Mouse (Mus musculus) testis, adult 2 months (tissue): Measurements from ENCODE around the gene Adam23. TPM values are rescaled to one million over a fixed set of nuclear protein-coding genes. Genes with fewer than 3 reads are reported as not detected.

Source experiments
- H3K27ac ChIP-seq: fragments of 200-500 bp; 2 replicates; pipeline ENCODE4 v1.5.1; 2012; ENCODE audit warnings: low read depth, low read length; ENCODE audit not compliant: control insufficient read depth, insufficient read depth
- H3K27me3 ChIP-seq: fragments of 200-500 bp; 2 replicates; pipeline ENCODE4 v1.6.1; 2012; ENCODE audit warnings: mild to moderate bottlenecking, low read length, moderate library complexity; ENCODE audit not compliant: control insufficient read depth, insufficient read depth
- H3K36me3 ChIP-seq: fragments of 200-500 bp; 2 replicates; pipeline ENCODE4 v1.6.1; 2012; ENCODE audit warnings: mild to moderate bottlenecking, low read length; ENCODE audit not compliant: control insufficient read depth, insufficient read depth
- H3K4me1 ChIP-seq: fragments of 200-500 bp; 2 replicates; pipeline ENCODE4 v1.6.1; 2012; ENCODE audit warnings: low read length; ENCODE audit not compliant: control insufficient read depth, insufficient read depth
- H3K4me3 ChIP-seq: fragments of 200-500 bp; 2 replicates; pipeline ENCODE4 v1.5.1; 2012; ENCODE audit warnings: low read depth, mild to moderate bottlenecking, low read length, moderate library complexity, mixed read lengths; ENCODE audit not compliant: control insufficient read depth
- CTCF ChIP-seq: fragments of 200-500 bp; IDR thresholded peaks from 2 replicates; pipeline ENCODE4 v1.5.1; 2012; ENCODE audit warnings: low read depth, mild to moderate bottlenecking, inconsistent platforms, low read length, moderate library complexity; ENCODE audit not compliant: control insufficient read depth, insufficient read depth, insufficient replicate concordance
- POLR2A ChIP-seq: fragments of 200-500 bp; IDR thresholded peaks from 2 replicates; pipeline ENCODE4 v1.6.1; 2012; ENCODE audit warnings: low read depth, mild to moderate bottlenecking, inconsistent platforms, low read length, moderate library complexity; ENCODE audit not compliant: control insufficient read depth
- polyA plus RNA-seq: library from polyadenylated mRNA; depleted of rRNA; stranded (reverse); fragments of >200 nt; gene quantifications from 2 replicates; pipeline ENCODE4 v1.2.3, GENCODE M21; 2012

The Adam23 gene
- polyA plus RNA-seq, 1 experiment, result 1.8 TPM

- no peaks in the 10 kb centered on the region for H3K4me1 ChIP-seq
- H3K27me3 ChIP-seq, result no peaks in the 10 kb centered on the region
- H3K36me3 ChIP-seq, result no peaks in the 10 kb centered on the region
- TF ChIP-seq CTCF (no peak), POLR2A (no peak)
- no peak overlapping the region for H3K27ac ChIP-seq
- H3K4me3 ChIP-seq, result no peak overlapping the region
Measured at GRCm38 (mm10) chr1:63473696-63474095, 28.0 kb downstream of the Adam23 start.

GRCm38 (mm10) chr1:63478946-63479345 lies 33.3 kb downstream of the Adam23 start:
- H3K27me3 ChIP-seq, result no peaks in the 10 kb centered on the region
- H3K4me3 ChIP-seq, result no peak overlapping the region
- TF ChIP-seq CTCF, result no peak
- no peak for TF ChIP-seq POLR2A
- H3K36me3 ChIP-seq, result no peaks in the 10 kb centered on the region
- no peak overlapping the region for H3K27ac ChIP-seq
- no peaks in the 10 kb centered on the region for H3K4me1 ChIP-seq

- TF ChIP-seq POLR2A (no peak), CTCF (no peak)
- no peaks in the 10 kb centered on the region for H3K4me1 ChIP-seq
- H3K4me3 ChIP-seq, result no peak overlapping the region
Measured at GRCm38 (mm10) chr1:63484646-63485045, 39.0 kb downstream of the Adam23 start.

GRCm38 (mm10) chr1:63486646-63487045 lies 41.0 kb downstream of the Adam23 start:
- no peak overlapping the region for H3K4me3 ChIP-seq
- no peaks in the 10 kb centered on the region for H3K27me3 ChIP-seq
- TF ChIP-seq CTCF, result no peak
- no peak for TF ChIP-seq POLR2A
- no peaks in the 10 kb centered on the region for H3K4me1 ChIP-seq
- no peak overlapping the region for H3K27ac ChIP-seq
- no peaks in the 10 kb centered on the region for H3K36me3 ChIP-seq

More at GRCm38 (mm10) chr1:63484646-63485045, 39.0 kb downstream of the Adam23 start:
- no peaks in the 10 kb centered on the region for H3K36me3 ChIP-seq
- no peaks in the 10 kb centered on the region for H3K27me3 ChIP-seq
- no peak overlapping the region for H3K27ac ChIP-seq

- H3K36me3 ChIP-seq, result no peaks in the 10 kb centered on the region
- H3K4me1 ChIP-seq, result no peaks in the 10 kb centered on the region
- no peaks in the 10 kb centered on the region for H3K27me3 ChIP-seq
- no peak overlapping the region for H3K27ac ChIP-seq
- TF ChIP-seq POLR2A (no peak), CTCF (no peak)
- H3K4me3 ChIP-seq, result no peak overlapping the region
Measured at GRCm38 (mm10) chr1:63491001-63491400, 45.3 kb downstream of the Adam23 start.

GRCm38 (mm10) chr1:63493325-63493724 lies 47.6 kb downstream of the Adam23 start:
- Histone ChIP-seq H3K27ac (no peak overlapping the region), H3K4me1 (no peaks in the 10 kb centered on the region), H3K4me3 (no peak overlapping the region), H3K36me3 (no peaks in the 10 kb centered on the region), H3K27me3 (no peaks in the 10 kb centered on the region)
- TF ChIP-seq POLR2A, result no peak
- no peak for TF ChIP-seq CTCF

GRCm38 (mm10) chr1:63507386-63507785 lies 61.7 kb downstream of the Adam23 start:
- H3K27me3 ChIP-seq, result no peaks in the 10 kb centered on the region
- no peak for TF ChIP-seq CTCF
- no peak for TF ChIP-seq POLR2A
- H3K4me1 ChIP-seq, result no peaks in the 10 kb centered on the region
- H3K27ac ChIP-seq, result no peak overlapping the region
- no peaks in the 10 kb centered on the region for H3K36me3 ChIP-seq
- H3K4me3 ChIP-seq, result no peak overlapping the region

- TF ChIP-seq POLR2A (no peak), CTCF (no peak)
- Histone ChIP-seq H3K4me1 (no peaks in the 10 kb centered on the region), H3K36me3 (no peaks in the 10 kb centered on the region), H3K27ac (no peak overlapping the region), H3K27me3 (no peaks in the 10 kb centered on the region), H3K4me3 (no peak overlapping the region)
Measured at GRCm38 (mm10) chr1:63508801-63509200, 63.1 kb downstream of the Adam23 start.
